Mouse (Mus musculus) hindbrain, embryonic 16.5 days (tissue): ENCODE measurements around the gene Igflr1. TPM values are rescaled to one million over a fixed set of nuclear protein-coding genes. Genes with fewer than 3 reads are reported as not detected.

Experiments
- ATAC-seq: fragments of 200-750 bp; cut with Nextera tagmentation; 2 replicates; pipeline ENCODE4 v1.8.0; 2017; ENCODE audit warnings: moderate TSS enrichment, moderate library complexity
- H3K27ac ChIP-seq: fragments of 300-500 bp; sonication (generic); 2 replicates; pipeline ENCODE4 v1.5.1; 2014; ENCODE audit warnings: low read depth, mild to moderate bottlenecking, control low read depth, low read length, moderate library complexity
- H3K27me3 ChIP-seq: fragments of 300-500 bp; sonication (generic); replicated peaks from 2 replicates; pipeline ENCODE4 v1.6.1; 2014; ENCODE audit warnings: low read length; ENCODE audit not compliant: control insufficient read depth, insufficient read depth
- H3K36me3 ChIP-seq: fragments of 300-500 bp; sonication (generic); 2 replicates; pipeline ENCODE4 v1.6.1; 2014; ENCODE audit warnings: mild to moderate bottlenecking, low read length, moderate library complexity, mixed read lengths; ENCODE audit not compliant: control insufficient read depth, insufficient read depth
- H3K4me1 ChIP-seq: fragments of 300-500 bp; sonication (generic); 2 replicates; pipeline ENCODE4 v1.6.1; 2014; ENCODE audit warnings: low read depth, low read length; ENCODE audit not compliant: control insufficient read depth, insufficient read depth
- H3K4me2 ChIP-seq: fragments of 300-500 bp; sonication (generic); 2 replicates; pipeline ENCODE4 v1.6.1; 2014; ENCODE audit warnings: mild to moderate bottlenecking, low read length, control low read depth, moderate library complexity
- H3K4me3 ChIP-seq: fragments of 300-500 bp; sonication (generic); 2 replicates; pipeline ENCODE4 v1.5.1; 2014; ENCODE audit warnings: mild to moderate bottlenecking, low read length, control low read depth, moderate library complexity
- H3K9ac ChIP-seq: fragments of 300-500 bp; sonication (generic); 2 replicates; pipeline ENCODE4 v1.6.1; 2014; ENCODE audit warnings: low read depth, mild to moderate bottlenecking, control low read depth, low read length, moderate library complexity
- H3K9me3 ChIP-seq: fragments of 300-500 bp; sonication (generic); 2 replicates; pipeline ENCODE4 v1.6.1; 2014; ENCODE audit warnings: mild to moderate bottlenecking, low read length, moderate library complexity; ENCODE audit not compliant: control insufficient read depth
- WGBS: fragments of 180-500 bp; shearing (Covaris S2); extraction: QIAGEN DNeasy Blood & Tissue Kit; methylation state at CpG from one replicate; pipeline ENCODE4 v1.1.7; 2014; 5-methylcytosine and 5-hydroxymethylcytosine counted together
- polyA plus RNA-seq: library from polyadenylated mRNA; unstranded; fragments of >200 nt; fragmentation: Nextera tagmentation; extraction: Ambion mirVana; gene quantifications from 2 replicates; pipeline ENCODE4 v1.2.1, GENCODE M21; 2015

Igflr1 gene
- polyA plus RNA-seq, 1 experiment from 2014 or later: 6.8 TPM

GRCm38 (mm10) chr7:30559443-30559954 lies 5.7 kb upstream of the Igflr1 start, which contains the start of gene Lin37:
Gene Lin37 (minus strand): TSS chr7:30559838.
- no peaks in the 10 kb centered on the region for H3K9me3 ChIP-seq
- H3K27ac ChIP-seq: peak within 1 kb of the TSS; percentile 64
- peaks cover 25% of the 10 kb centered on the region for H3K4me1 ChIP-seq
- peak within 1 kb of the TSS; percentile 99 for H3K4me2 ChIP-seq
- H3K27me3 ChIP-seq: no peaks in the 10 kb centered on the region
- peak within 1 kb of the TSS; percentile 74 for H3K9ac ChIP-seq
- peak; percentile 90 for ATAC-seq
- peaks cover 23% of the 10 kb centered on the region for H3K36me3 ChIP-seq
- peak within 1 kb of the TSS; percentile 62 for H3K4me3 ChIP-seq
- WGBS: under 1% methylated on average over 20 of the region's 20 CpGs

DNA sequence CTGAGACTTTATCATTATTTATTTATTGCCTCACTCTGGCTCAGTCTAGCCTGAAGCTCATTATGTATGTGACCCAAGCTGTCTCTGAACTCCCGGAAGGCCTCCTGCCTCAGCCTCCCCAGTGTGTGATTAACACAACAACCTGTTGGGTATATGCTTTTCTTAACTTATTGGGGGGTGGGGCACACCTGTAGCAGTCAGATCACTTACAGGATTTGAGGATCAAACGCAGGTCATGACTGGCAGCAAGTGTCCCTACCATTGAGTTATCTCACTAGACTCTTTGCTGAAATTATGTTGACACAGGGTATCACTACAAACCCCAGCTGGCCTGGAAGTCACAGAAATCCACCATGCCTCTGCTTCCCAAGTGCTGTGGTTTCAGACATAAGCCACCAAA lies 4.9 kb upstream of the Igflr1 start:
- ATAC-seq: no peak

GRCm38 (mm10) chr7:30562526-30563116 lies 2.6 kb upstream of the Igflr1 start:
- Histone ChIP-seq H3K4me1 (peaks cover 25% of the 10 kb centered on the region), H3K27ac (peak overlapping the region; percentile 71)
- no peak for ATAC-seq

More for the DNA sequence above, 4.9 kb upstream of the Igflr1 start:
- Histone ChIP-seq H3K27ac (no peak overlapping the region), H3K4me3 (no peak overlapping the region), H3K9me3 (no peaks in the 10 kb centered on the region), H3K27me3 (no peaks in the 10 kb centered on the region), H3K4me2 (no peak overlapping the region; the same call in 1 of the 2 replicates), H3K9ac (no peak overlapping the region), H3K4me1 (peaks cover 25% of the 10 kb centered on the region), H3K36me3 (peaks cover 19% of the 10 kb centered on the region)
- 48% methylated on average over 2 of the region's 2 CpGs for WGBS

GRCm38 (mm10) chr7:30563117-30563905 lies 1.9 kb upstream of the Igflr1 start, which contains the start of the genes U2af1l4, Gm49396 and Psenen:
Gene U2af1l4 (plus strand): TSS chr7:30563301.
Gene Gm49396 (plus strand): TSS chr7:30563344.
Gene Psenen (minus strand): TSS chr7:30563627.
- peak within 1 kb of the TSS; percentile 83 for H3K9ac ChIP-seq
- H3K4me2 ChIP-seq: peak within 1 kb of the TSS; percentile 89
- WGBS: under 1% methylated on average over 45 of the region's 45 CpGs
- H3K27me3 ChIP-seq: no peaks in the 10 kb centered on the region
- H3K4me3 ChIP-seq: peak within 1 kb of the TSS; percentile 82
- ATAC-seq: peak; percentile 84
- H3K27ac ChIP-seq: peak within 1 kb of the TSS; percentile 93
- peaks cover 13% of the 10 kb centered on the region for H3K36me3 ChIP-seq
- H3K9me3 ChIP-seq: no peaks in the 10 kb centered on the region
- peaks cover 22% of the 10 kb centered on the region for H3K4me1 ChIP-seq

More at GRCm38 (mm10) chr7:30562526-30563116, 2.6 kb upstream of the Igflr1 start:
- Histone ChIP-seq H3K4me2 (peak overlapping the region; percentile 89), H3K4me3 (peak overlapping the region; percentile 82), H3K27me3 (no peaks in the 10 kb centered on the region), H3K9ac (peak overlapping the region; percentile 69), H3K36me3 (peaks cover 9% of the 10 kb centered on the region), H3K9me3 (no peaks in the 10 kb centered on the region)
- whole genome bisulfite sequencing: 1% methylated on average over 27 of the region's 27 CpGs

DNA sequence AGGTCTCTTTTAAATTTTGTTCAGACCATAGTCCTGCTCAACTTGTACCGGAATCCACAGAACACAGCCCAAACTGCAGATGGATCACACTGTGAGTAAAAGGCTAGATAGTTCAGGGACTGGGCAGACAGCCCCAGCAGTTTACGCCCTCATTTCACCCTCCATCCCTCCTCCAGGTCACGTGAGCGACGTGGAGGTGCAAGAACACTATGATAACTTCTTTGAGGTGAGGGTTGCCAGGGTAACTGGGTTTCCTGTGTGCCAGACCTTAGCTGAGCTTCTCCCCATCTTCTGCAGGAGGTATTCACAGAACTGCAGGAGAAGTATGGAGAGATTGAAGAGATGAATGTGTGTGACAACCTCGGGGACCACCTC lies 1.3 kb upstream of the Igflr1 start:
- no peaks in the 10 kb centered on the region for H3K27me3 ChIP-seq
- 24% methylated on average over 6 of the region's 6 CpGs for WGBS

DNA sequence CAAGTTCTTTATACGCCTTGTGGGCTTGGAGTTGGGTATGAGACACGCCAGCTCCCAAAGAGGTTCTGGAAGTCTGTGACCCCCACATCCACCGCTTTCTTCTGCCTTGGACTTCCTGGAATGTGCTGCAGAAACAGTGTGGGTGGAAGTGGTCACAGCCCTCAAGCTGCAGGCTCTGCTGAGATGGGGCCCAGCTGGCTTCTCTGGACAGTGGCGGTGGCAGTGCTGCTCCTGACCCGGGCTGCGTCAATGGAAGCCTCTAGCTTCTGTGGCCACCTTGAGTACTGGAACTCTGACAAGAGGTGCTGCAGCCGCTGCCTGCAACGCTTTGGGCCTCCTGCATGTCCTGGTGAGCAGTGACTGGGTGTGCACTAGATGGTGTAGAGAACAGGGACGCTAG lies 806 bp downstream of the Igflr1 start:
- ATAC-seq: no peak
- no peak overlapping the region for H3K4me3 ChIP-seq
- WGBS: 90% methylated on average over 9 of the region's 9 CpGs
- H3K27ac ChIP-seq: no peak overlapping the region
- H3K9ac ChIP-seq: no peak overlapping the region
- peaks cover 35% of the 10 kb centered on the region for H3K36me3 ChIP-seq
- no peaks in the 10 kb centered on the region for H3K9me3 ChIP-seq
- H3K4me2 ChIP-seq: no peak overlapping the region
- H3K27me3 ChIP-seq: no peaks in the 10 kb centered on the region
- peaks cover 9% of the 10 kb centered on the region for H3K4me1 ChIP-seq

More for the DNA sequence above, 1.3 kb upstream of the Igflr1 start:
- H3K9me3 ChIP-seq: no peaks in the 10 kb centered on the region
- H3K4me3 ChIP-seq: peak overlapping the region; percentile 82
- H3K4me1 ChIP-seq: peaks cover 17% of the 10 kb centered on the region
- peaks cover 18% of the 10 kb centered on the region for H3K36me3 ChIP-seq
- H3K9ac ChIP-seq: peak overlapping the region; percentile 83
- H3K27ac ChIP-seq: peak overlapping the region; percentile 93
- H3K4me2 ChIP-seq: peak overlapping the region; percentile 89
- no peak for ATAC-seq

DNA sequence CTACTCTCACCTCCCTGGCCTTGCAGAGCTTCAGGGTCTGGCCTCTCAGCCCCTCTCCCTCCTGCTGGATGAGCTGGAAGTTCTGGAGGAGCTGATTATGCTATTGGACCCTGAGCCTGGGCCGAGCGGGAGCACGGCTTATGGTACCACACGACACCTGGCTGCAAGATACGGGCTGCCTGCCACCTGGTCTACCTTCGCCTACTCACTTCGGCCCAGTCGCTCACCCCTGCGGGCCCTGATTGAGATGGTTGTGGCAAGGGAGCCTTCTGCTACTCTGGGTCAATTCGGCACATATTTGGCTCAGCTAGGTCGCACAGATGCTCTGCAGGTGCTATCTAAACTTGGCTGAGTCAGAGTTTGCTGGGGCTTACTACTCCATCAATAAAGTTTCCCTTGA lies 2.3 kb downstream of the Igflr1 start:
- H3K9ac ChIP-seq: no peak overlapping the region
- H3K4me3 ChIP-seq: no peak overlapping the region
- ATAC-seq: no peak

GRCm38 (mm10) chr7:30572389-30572788 lies 7.2 kb downstream of the Igflr1 start:
- Histone ChIP-seq H3K9me3 (no peaks in the 10 kb centered on the region), H3K9ac (no peak overlapping the region), H3K4me3 (no peak overlapping the region), H3K4me2 (no peak overlapping the region), H3K36me3 (peaks cover 80% of the 10 kb centered on the region), H3K27ac (no peak overlapping the region), H3K4me1 (no peaks in the 10 kb centered on the region), H3K27me3 (no peaks in the 10 kb centered on the region)
- ATAC-seq: no peak
- 89% methylated on average over 4 of the region's 5 CpGs for WGBS

More for the DNA sequence above, 2.3 kb downstream of the Igflr1 start:
- H3K4me2 ChIP-seq: no peak overlapping the region
- no peaks in the 10 kb centered on the region for H3K9me3 ChIP-seq
- no peaks in the 10 kb centered on the region for H3K27me3 ChIP-seq
- peaks cover 43% of the 10 kb centered on the region for H3K36me3 ChIP-seq
- WGBS: 90% methylated on average over 11 of the region's 11 CpGs
- no peak overlapping the region for H3K27ac ChIP-seq
- peaks cover 7% of the 10 kb centered on the region for H3K4me1 ChIP-seq

GRCm38 (mm10) chr7:30572969-30573368 lies 7.7 kb downstream of the Igflr1 start:
- H3K9me3 ChIP-seq: no peaks in the 10 kb centered on the region
- H3K27ac ChIP-seq: no peak overlapping the region
- no peaks in the 10 kb centered on the region for H3K27me3 ChIP-seq
- WGBS: 73% methylated on average over 2 of the region's 2 CpGs
- no peak overlapping the region for H3K4me2 ChIP-seq
- H3K9ac ChIP-seq: no peak overlapping the region
- ATAC-seq: no peak
- no peak overlapping the region for H3K4me3 ChIP-seq
- H3K4me1 ChIP-seq: no peaks in the 10 kb centered on the region
- H3K36me3 ChIP-seq: peaks cover 82% of the 10 kb centered on the region
